Mouse (Mus musculus) kidney, embryonic 14.5 days (tissue): ENCODE data around the gene Neu4. TPM values are rescaled to one million over a fixed set of nuclear protein-coding genes. Genes with fewer than 3 reads are reported as not detected.

Experiments
- ATAC-seq: fragments of 200-750 bp; cut with Nextera tagmentation; 2 replicates; pipeline ENCODE4 v1.8.0; 2017; ENCODE audit warnings: moderate number of reproducible peaks, mild to moderate bottlenecking, moderate TSS enrichment, moderate library complexity; ENCODE audit not compliant: low FRiP score, low TSS enrichment
- H3K27ac ChIP-seq: fragments of 300-500 bp; sonication (generic); 2 replicates; pipeline ENCODE4 v1.5.1; 2014; ENCODE audit warnings: low read depth, mild to moderate bottlenecking, low read length, moderate library complexity, mixed read lengths
- H3K27me3 ChIP-seq: fragments of 300-500 bp; sonication (generic); 2 replicates; pipeline ENCODE4 v1.6.1; 2014; ENCODE audit warnings: mild to moderate bottlenecking, low read length; ENCODE audit not compliant: control insufficient read depth, insufficient read depth
- H3K36me3 ChIP-seq: fragments of 300-500 bp; sonication (generic); 2 replicates; pipeline ENCODE4 v1.6.1; 2014; ENCODE audit warnings: low read length, mixed read lengths; ENCODE audit not compliant: control insufficient read depth, insufficient read depth
- H3K4me1 ChIP-seq: fragments of 300-500 bp; sonication (generic); 2 replicates; pipeline ENCODE4 v1.6.1; 2014; ENCODE audit warnings: low read length, mixed read lengths; ENCODE audit not compliant: control insufficient read depth, insufficient read depth
- H3K4me2 ChIP-seq: fragments of 300-500 bp; sonication (generic); replicated peaks from 2 replicates; pipeline ENCODE4 v1.6.1; 2014; ENCODE audit warnings: low read depth, mild to moderate bottlenecking, low read length
- H3K4me3 ChIP-seq: fragments of 300-500 bp; sonication (generic); 2 replicates; pipeline ENCODE4 v1.5.1; 2014; ENCODE audit warnings: mild to moderate bottlenecking, low read length
- H3K9ac ChIP-seq: fragments of 300-500 bp; sonication (generic); 2 replicates; pipeline ENCODE4 v1.6.1; 2014; ENCODE audit warnings: low read depth, mild to moderate bottlenecking, low read length, moderate library complexity
- H3K9me3 ChIP-seq: fragments of 300-500 bp; sonication (generic); 2 replicates; pipeline ENCODE4 v1.6.1; 2016; ENCODE audit warnings: low read length; ENCODE audit not compliant: control insufficient read depth
- WGBS: fragments of 180-500 bp; shearing (Covaris S2); extraction: QIAGEN DNeasy Blood & Tissue Kit; methylation state at CpG from one replicate; pipeline ENCODE4 v1.1.7; 2014; 5-methylcytosine and 5-hydroxymethylcytosine counted together
- polyA plus RNA-seq: library from polyadenylated mRNA; unstranded; fragments of >200 nt; fragmentation: Nextera tagmentation; extraction: Ambion mirVana; gene quantifications from 2 replicates; pipeline ENCODE4 v1.2.1, GENCODE M21; 2014

Neu4 gene
- polyA plus RNA-seq, 1 experiment from 2014 or later: not detected

DNA sequence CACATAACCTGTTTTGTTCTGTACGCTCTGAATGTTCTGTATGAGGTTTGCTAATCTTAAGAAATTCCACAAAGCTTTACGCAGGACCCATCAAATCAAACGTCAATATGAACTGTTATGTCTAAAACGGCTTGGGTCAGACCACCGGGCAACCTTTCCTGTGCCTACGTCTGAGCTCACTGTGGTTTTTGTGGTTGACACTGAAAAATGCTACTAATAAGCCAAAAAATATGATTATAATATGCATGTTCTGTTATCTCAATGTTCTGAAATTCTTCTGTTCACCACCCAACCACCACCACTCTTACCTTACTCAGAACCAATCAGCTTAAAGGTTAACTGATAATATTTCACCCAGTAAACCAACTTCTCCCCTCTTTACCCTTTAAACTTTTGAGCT is 54.5 kb downstream of the Neu4 start:
- Histone ChIP-seq H3K4me1 (no peaks in the 10 kb centered on the region), H3K9me3 (no peaks in the 10 kb centered on the region), H3K4me3 (no peak overlapping the region), H3K27me3 (no peaks in the 10 kb centered on the region), H3K4me2 (no peak overlapping the region), H3K27ac (no peak overlapping the region), H3K9ac (no peak overlapping the region), H3K36me3 (no peaks in the 10 kb centered on the region)
- no peak for ATAC-seq
- 91% methylated on average over 6 of the region's 6 CpGs for WGBS

DNA sequence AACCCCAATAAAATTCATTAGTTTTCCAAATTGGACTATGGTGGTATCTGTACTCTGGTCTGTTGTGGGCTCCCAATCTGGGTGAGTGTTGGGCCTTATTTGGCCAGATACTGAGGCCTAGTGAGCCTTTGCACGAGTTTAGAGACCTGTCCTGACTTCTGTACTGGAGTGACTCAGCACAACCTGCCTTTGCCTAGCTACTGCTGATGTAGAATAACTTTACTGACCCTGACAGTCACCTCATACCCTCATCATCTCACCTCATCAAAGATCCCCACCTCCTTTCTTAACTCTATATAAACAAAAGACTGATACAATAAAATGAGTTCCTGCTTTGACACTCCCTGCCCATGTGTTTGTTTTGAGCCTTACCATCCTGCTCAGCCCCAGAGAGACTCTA is 56.5 kb downstream of the Neu4 start:
- H3K4me1 ChIP-seq: no peaks in the 10 kb centered on the region
- H3K9ac ChIP-seq: no peak overlapping the region
- no peaks in the 10 kb centered on the region; the same call in 1 of the 2 replicates for H3K27me3 ChIP-seq
- H3K9me3 ChIP-seq: no peaks in the 10 kb centered on the region
- no peak overlapping the region for H3K27ac ChIP-seq
- 55% methylated on average over 1 of the region's 1 CpGs for WGBS
- no peak overlapping the region for H3K4me3 ChIP-seq
- no peak overlapping the region for H3K4me2 ChIP-seq
- no peak for ATAC-seq
- no peaks in the 10 kb centered on the region for H3K36me3 ChIP-seq

Other genes starting within 250 kb of the Neu4 start
- gene Dtymk, start 218.5 kb upstream of the Neu4 start, polyA plus RNA-seq: 287 and 307 TPM in 2 replicates
- 10.7 and 18.5 TPM in 2 replicates for gene Ing5, start 216.5 kb upstream of the Neu4 start, polyA plus RNA-seq
- gene D2hgdh, start 195.5 kb upstream of the Neu4 start, polyA plus RNA-seq: 10.8 and 13.2 TPM in 2 replicates
- gene Gal3st2, start 159.1 kb upstream of the Neu4 start, polyA plus RNA-seq: not detected in 2 replicates
- not detected in 2 replicates for gene Gal3st2b, start 102.1 kb upstream of the Neu4 start, polyA plus RNA-seq
- gene Gal3st2c, start 29.9 kb upstream of the Neu4 start, polyA plus RNA-seq: not detected in 2 replicates
- gene Pdcd1, start 32.1 kb downstream of the Neu4 start, polyA plus RNA-seq: not detected in 2 replicates